Mouse (Mus musculus) embryo, embryonic 11 days (tissue): ENCODE measurements around the gene Olfr769.
"Not testable (repeated sequence)": the region's sequence is repeated elsewhere in the genome, so short reads cannot be mapped to it uniquely, and the experiment has no call there.

Experiments
- DNase-seq: peaks from one replicate; pipeline ENCODE4 v3.0.0-alpha.2; 2015

The Olfr769 gene

GRCm38 (mm10) chr10:129117761-129118160 lies at the start of gene Olfr769:
TSS of gene Olfr769 (minus strand) at chr10:129117861.
- DNase-seq, result no peak

GRCm38 (mm10) chr10:129164651-129165050 lies 47.0 kb upstream of the Olfr769 start, which contains the start of gene Olfr771:
TSS of gene Olfr771 (minus strand) at chr10:129164751.
- DNase-seq, result no peak

GRCm38 (mm10) chr10:129138898-129139297 lies 21.2 kb upstream of the Olfr769 start, which contains the start of gene Olfr770:
TSS of gene Olfr770 (minus strand) at chr10:129138998.
- no peak for DNase-seq

- no peak for DNase-seq
Measured at GRCm38 (mm10) chr10:129115146-129115545, 2.5 kb downstream of the Olfr769 start.

GRCm38 (mm10) chr10:129101231-129101630 lies 16.4 kb downstream of the Olfr769 start:
- peak; percentile 1 for DNase-seq

GRCm38 (mm10) chr10:129099275-129099674 lies 18.4 kb downstream of the Olfr769 start, which contains the start of gene Olfr768:
TSS of gene Olfr768 (minus strand) at chr10:129099375.
- no peak for DNase-seq

GRCm38 (mm10) chr10:129082810-129083209 lies 34.9 kb downstream of the Olfr769 start, which contains the start of gene Olfr767:
TSS of gene Olfr767 (minus strand) at chr10:129082910.
- not testable (repeated sequence) for DNase-seq

GRCm38 (mm10) chr10:129068877-129069276 lies 48.8 kb downstream of the Olfr769 start, which contains the start of gene Olfr766-ps1:
TSS of gene Olfr766-ps1 (minus strand) at chr10:129068977.
- DNase-seq, result no peak
